Mouse (Mus musculus): Measurements from ENCODE around the gene Spin2f. TPM values are rescaled to one million over a fixed set of nuclear protein-coding genes. Genes with fewer than 3 reads are reported as not detected.
"Not testable (repeated sequence)": the region's sequence is repeated elsewhere in the genome, so short reads cannot be mapped to it uniquely, and the experiment has no call there.

The Spin2f gene
- total RNA-seq (2021): not detected
- long read RNA-seq, experiment 1: 0 reads
- long read RNA-seq, experiment 2: 0 reads

GRCm38 (mm10) chrX:31253594-31253993 lies at the start of gene Spin2f:
Gene Spin2f (plus strand): TSS chrX:31253894.
- not testable (repeated sequence) for H3K27ac ChIP-seq; H3K4me3 ChIP-seq; DNase-seq (ENCODE audit: low spot score in 2 of 2)

- H3K4me3 ChIP-seq; H3K27ac ChIP-seq; DNase-seq (ENCODE audit: low spot score in 2 of 2): not testable (repeated sequence)
Observed at GRCm38 (mm10) chrX:31212136-31212535, 41.6 kb upstream of the Spin2f start.

- not testable (repeated sequence) for DNase-seq (ENCODE audit: low spot score in 2 of 2); H3K27ac ChIP-seq; H3K4me3 ChIP-seq
Observed at GRCm38 (mm10) chrX:31223536-31223935, 30.2 kb upstream of the Spin2f start.

DNA sequence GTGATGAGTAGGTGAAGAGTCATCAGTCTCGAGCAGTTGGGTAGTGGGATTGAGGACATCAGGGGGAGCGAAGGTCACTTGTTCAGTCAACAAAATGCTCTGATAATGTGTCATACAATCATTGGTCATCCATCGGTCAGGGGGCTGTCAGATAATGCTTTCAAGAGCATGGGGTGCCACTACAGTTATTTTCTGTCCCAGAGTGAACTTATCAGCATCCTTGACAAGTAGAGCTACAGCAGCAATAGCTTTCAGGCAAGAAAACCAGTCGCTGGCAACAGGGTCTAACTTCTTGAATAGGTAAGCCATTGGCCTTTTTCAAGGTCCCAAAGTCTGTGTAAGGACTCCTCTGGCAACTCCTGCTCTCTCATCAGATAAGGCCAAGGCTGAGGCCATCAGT lies 18.6 kb upstream of the Spin2f start:
- not testable (repeated sequence) for H3K27ac ChIP-seq; DNase-seq (ENCODE audit: low spot score in 2 of 2); H3K4me3 ChIP-seq

- not testable (repeated sequence) for H3K27ac ChIP-seq; DNase-seq (ENCODE audit: low spot score in 2 of 2); H3K4me3 ChIP-seq
Observed at GRCm38 (mm10) chrX:31241754-31242153, 11.9 kb upstream of the Spin2f start.

Other genes starting within 250 kb of the Spin2f start
- gene Btbd35f29, start 136.2 kb upstream of the Spin2f start, total RNA-seq (2021): not detected
- not detected for gene Btbd35f26, start 82.6 kb downstream of the Spin2f start, total RNA-seq (2021)
- gene Btbd35f19, start 130.0 kb downstream of the Spin2f start, total RNA-seq (2021): not detected